Mouse (Mus musculus) neural tube, embryonic 15.5 days (tissue): ENCODE results near the gene Rab20. TPM values are rescaled to one million over a fixed set of nuclear protein-coding genes. Genes with fewer than 3 reads are reported as not detected.

Experiments used
- ATAC-seq: fragments of 200-750 bp; cut with Nextera tagmentation; 2 replicates; pipeline ENCODE4 v1.8.0; 2017; ENCODE audit warnings: mild to moderate bottlenecking, moderate TSS enrichment, moderate library complexity; ENCODE audit not compliant: low FRiP score
- H3K27ac ChIP-seq: fragments of 300-500 bp; sonication (generic); replicated peaks from 2 replicates; pipeline ENCODE4 v1.5.1; 2015; ENCODE audit warnings: mild to moderate bottlenecking, inconsistent platforms
- H3K27me3 ChIP-seq: fragments of 300-500 bp; sonication (generic); replicated peaks from 2 replicates; pipeline ENCODE4 v1.6.1; 2015; ENCODE audit warnings: inconsistent platforms
- H3K36me3 ChIP-seq: fragments of 300-500 bp; sonication (generic); 2 replicates; pipeline ENCODE4 v1.6.1; 2015; ENCODE audit warnings: inconsistent platforms
- H3K4me1 ChIP-seq: fragments of 300-500 bp; sonication (generic); 2 replicates; pipeline ENCODE4 v1.6.1; 2015; ENCODE audit warnings: inconsistent platforms
- H3K4me2 ChIP-seq: fragments of 300-500 bp; sonication (generic); 2 replicates; pipeline ENCODE4 v1.6.1; 2015; ENCODE audit warnings: inconsistent platforms, mild to moderate bottlenecking, moderate library complexity
- H3K4me3 ChIP-seq: fragments of 300-500 bp; sonication (generic); replicated peaks from 2 replicates; pipeline ENCODE4 v1.5.1; 2015; ENCODE audit warnings: mild to moderate bottlenecking, inconsistent platforms
- H3K9ac ChIP-seq: fragments of 300-500 bp; sonication (generic); replicated peaks from 2 replicates; pipeline ENCODE4 v1.6.1; 2015; ENCODE audit warnings: mild to moderate bottlenecking, inconsistent platforms
- H3K9me3 ChIP-seq: fragments of 300-500 bp; sonication (generic); replicated peaks from 2 replicates; pipeline ENCODE4 v1.6.1; 2016; ENCODE audit warnings: inconsistent platforms
- WGBS: fragments of 180-500 bp; shearing (Covaris S2); methylation state at CpG from one replicate; pipeline ENCODE4 v1.1.7; 2015; ENCODE audit warnings: mixed read lengths; 5-methylcytosine and 5-hydroxymethylcytosine counted together
- polyA plus RNA-seq: library from polyadenylated mRNA; unstranded; fragments of >200 nt; fragmentation: Nextera tagmentation; extraction: Ambion mirVana; gene quantifications from 2 replicates; pipeline ENCODE4 v1.2.1, GENCODE M21; 2015

Rab20 gene
- polyA plus RNA-seq, 1 experiment from 2014 or later, result 1.00 TPM

GRCm38 (mm10) chr8:11419232-11419631, 59.3 kb downstream of the Rab20 start:
- 34% methylated on average over 6 of the region's 6 CpGs for WGBS
- H3K4me3 ChIP-seq, result no peak overlapping the region
- peaks cover 17% of the 10 kb centered on the region for H3K4me1 ChIP-seq
- peak overlapping the region; percentile 51 for H3K27ac ChIP-seq
- H3K9ac ChIP-seq, result no peak overlapping the region
- H3K4me2 ChIP-seq, result no peak overlapping the region
- H3K9me3 ChIP-seq, result no peaks in the 10 kb centered on the region
- peak; percentile 42; the same call in 1 of the 2 replicates for ATAC-seq
- no peaks in the 10 kb centered on the region for H3K36me3 ChIP-seq
- no peaks in the 10 kb centered on the region for H3K27me3 ChIP-seq

- H3K9me3 ChIP-seq, result no peaks in the 10 kb centered on the region
- no peaks in the 10 kb centered on the region for H3K27me3 ChIP-seq
- H3K4me3 ChIP-seq, result no peak overlapping the region
- H3K4me1 ChIP-seq, result peaks cover 29% of the 10 kb centered on the region
- ATAC-seq, result no peak
- no peak overlapping the region for H3K9ac ChIP-seq
- no peaks in the 10 kb centered on the region for H3K36me3 ChIP-seq
- 63% methylated on average over 13 of the region's 13 CpGs for WGBS
- no peak overlapping the region for H3K27ac ChIP-seq
- no peak overlapping the region for H3K4me2 ChIP-seq
Observed at GRCm38 (mm10) chr8:11417762-11418161, 60.7 kb downstream of the Rab20 start.

GRCm38 (mm10) chr8:11415089-11415488, 63.4 kb downstream of the Rab20 start:
- Histone ChIP-seq H3K9me3 (no peaks in the 10 kb centered on the region), H3K36me3 (no peaks in the 10 kb centered on the region), H3K4me3 (no peak overlapping the region), H3K27ac (no peak overlapping the region), H3K9ac (no peak overlapping the region), H3K4me2 (no peak overlapping the region), H3K4me1 (peaks cover 43% of the 10 kb centered on the region), H3K27me3 (no peaks in the 10 kb centered on the region)
- ATAC-seq, result no peak
- WGBS, result 84% methylated on average over 10 of the region's 10 CpGs

- Histone ChIP-seq H3K4me2 (no peak overlapping the region), H3K9me3 (no peaks in the 10 kb centered on the region), H3K4me3 (no peak overlapping the region), H3K4me1 (peaks cover 41% of the 10 kb centered on the region), H3K36me3 (no peaks in the 10 kb centered on the region), H3K27ac (peak overlapping the region; percentile 33; the same call in 1 of the 2 replicates), H3K27me3 (no peaks in the 10 kb centered on the region), H3K9ac (no peak overlapping the region)
- peak; percentile 75 for ATAC-seq
- 17% methylated on average over 8 of the region's 8 CpGs for WGBS
Observed at GRCm38 (mm10) chr8:11414304-11414703, 64.2 kb downstream of the Rab20 start.

GRCm38 (mm10) chr8:11412450-11412849, 66.1 kb downstream of the Rab20 start:
- Histone ChIP-seq H3K4me1 (peaks cover 34% of the 10 kb centered on the region), H3K9ac (no peak overlapping the region), H3K36me3 (no peaks in the 10 kb centered on the region), H3K27ac (no peak overlapping the region; the same call in 1 of the 2 replicates), H3K4me2 (no peak overlapping the region), H3K27me3 (no peaks in the 10 kb centered on the region), H3K9me3 (no peaks in the 10 kb centered on the region), H3K4me3 (no peak overlapping the region)
- WGBS, result 60% methylated on average over 5 of the region's 5 CpGs
- ATAC-seq, result no peak

GRCm38 (mm10) chr8:11411504-11412124, 66.9 kb downstream of the Rab20 start:
- Histone ChIP-seq H3K9me3 (no peaks in the 10 kb centered on the region), H3K4me1 (peaks cover 34% of the 10 kb centered on the region), H3K36me3 (no peaks in the 10 kb centered on the region), H3K4me3 (no peak overlapping the region), H3K4me2 (no peak overlapping the region), H3K27me3 (no peaks in the 10 kb centered on the region), H3K27ac (peak overlapping the region; percentile 13; the same call in 1 of the 2 replicates), H3K9ac (no peak overlapping the region)
- no peak for ATAC-seq
- WGBS, result 61% methylated on average over 12 of the region's 12 CpGs

- 52% methylated on average over 13 of the region's 13 CpGs for WGBS
- H3K36me3 ChIP-seq, result no peaks in the 10 kb centered on the region
- peaks cover 12% of the 10 kb centered on the region for H3K4me1 ChIP-seq
- H3K4me3 ChIP-seq, result no peak overlapping the region
- no peaks in the 10 kb centered on the region for H3K9me3 ChIP-seq
- ATAC-seq, result peak; percentile 78
- H3K27ac ChIP-seq, result peak overlapping the region; percentile 46
- H3K4me2 ChIP-seq, result no peak overlapping the region
- no peaks in the 10 kb centered on the region for H3K27me3 ChIP-seq
- H3K9ac ChIP-seq, result no peak overlapping the region
Observed at GRCm38 (mm10) chr8:11405722-11406481, 72.6 kb downstream of the Rab20 start.

- WGBS, result 83% methylated on average over 4 of the region's 4 CpGs
- H3K27ac ChIP-seq, result no peak overlapping the region
- ATAC-seq, result no peak
Observed at GRCm38 (mm10) chr8:11404614-11405013, 73.9 kb downstream of the Rab20 start.

GRCm38 (mm10) chr8:11403813-11404212, 74.7 kb downstream of the Rab20 start:
- Histone ChIP-seq H3K27me3 (no peaks in the 10 kb centered on the region), H3K9ac (no peak overlapping the region), H3K4me3 (no peak overlapping the region), H3K27ac (no peak overlapping the region), H3K4me1 (peaks cover 15% of the 10 kb centered on the region), H3K36me3 (no peaks in the 10 kb centered on the region), H3K9me3 (no peaks in the 10 kb centered on the region), H3K4me2 (no peak overlapping the region)
- 94% methylated on average over 9 of the region's 9 CpGs for WGBS
- no peak for ATAC-seq

More at GRCm38 (mm10) chr8:11404614-11405013, 73.9 kb downstream of the Rab20 start:
- no peak overlapping the region for H3K4me3 ChIP-seq
- H3K27me3 ChIP-seq, result no peaks in the 10 kb centered on the region
- H3K4me1 ChIP-seq, result peaks cover 15% of the 10 kb centered on the region
- H3K36me3 ChIP-seq, result no peaks in the 10 kb centered on the region
- H3K9ac ChIP-seq, result no peak overlapping the region
- H3K4me2 ChIP-seq, result no peak overlapping the region
- no peaks in the 10 kb centered on the region for H3K9me3 ChIP-seq

Other genes with a start within 250 kb of the Rab20 start
- gene Col4a2, start 165.9 kb downstream of the Rab20 start, polyA plus RNA-seq, result 35.4 and 43.7 TPM in 2 replicates
- gene Col4a1, start 165.9 kb downstream of the Rab20 start, polyA plus RNA-seq, result 79.3 and 96.2 TPM in 2 replicates
- 149 and 154 TPM in 2 replicates for gene Naxd, start 18.8 kb upstream of the Rab20 start, polyA plus RNA-seq
- gene Cars2, start 72.1 kb upstream of the Rab20 start, polyA plus RNA-seq, result 26.8 and 27.7 TPM in 2 replicates
- gene Ing1, start 76.9 kb upstream of the Rab20 start, polyA plus RNA-seq, result 43.0 and 44.7 TPM in 2 replicates
- gene Ankrd10, start 157.0 kb upstream of the Rab20 start, polyA plus RNA-seq, result 74.6 and 76.6 TPM in 2 replicates
- gene 1700016D06Rik, start 222.4 kb upstream of the Rab20 start, polyA plus RNA-seq, result not detected in 2 replicates
- 54.4 and 62.3 TPM in 2 replicates for gene Arhgef7, start 249.0 kb upstream of the Rab20 start, polyA plus RNA-seq